Mouse (Mus musculus): ENCODE data around the gene St6galnac3. TPM values are rescaled to one million over a fixed set of nuclear protein-coding genes. Genes with fewer than 3 reads are reported as not detected.

Gene St6galnac3
- polyA plus RNA-seq, 1 experiment from 2014 or later, result 23.2 TPM

- ATAC-seq (no peak), DNase-seq (ENCODE audit: low spot score) (no peak)
- Histone ChIP-seq H3K27ac (ENCODE audit: low read depth, low read length) (no peak overlapping the region), H3K9ac (ENCODE audit: low read length) (no peak overlapping the region), H3K4me3 (ENCODE audit: low read depth, low read length) (no peak overlapping the region), H3K4me2 (ENCODE audit: low read length) (no peak overlapping the region), H3K36me3 (ENCODE audit: control insufficient read depth, insufficient read depth, low read length) (no peaks in the 10 kb centered on the region), H3K27me3 (replicated peaks; ENCODE audit: control insufficient read depth, insufficient read depth, low read length) (no peaks in the 10 kb centered on the region), H3K9me3 (replicated peaks; ENCODE audit: control insufficient read depth, low read length) (no peaks in the 10 kb centered on the region), H3K4me1 (ENCODE audit: control insufficient read depth, insufficient read depth, low read length) (no peaks in the 10 kb centered on the region)
- 85% methylated on average over 9 of the region's 9 CpGs for WGBS
Observed at GRCm38 (mm10) chr3:153236262-153236661, 488.7 kb downstream of the St6galnac3 start.

- H3K27me3 ChIP-seq (replicated peaks; ENCODE audit: control insufficient read depth, insufficient read depth, low read length), result no peaks in the 10 kb centered on the region
- no peaks in the 10 kb centered on the region for H3K36me3 ChIP-seq (ENCODE audit: control insufficient read depth, insufficient read depth, low read length)
- H3K4me2 ChIP-seq (ENCODE audit: low read length), result no peak overlapping the region
- ATAC-seq (no peak), DNase-seq (ENCODE audit: low spot score) (no peak)
- H3K4me3 ChIP-seq (ENCODE audit: low read depth, low read length), result no peak overlapping the region
- no peaks in the 10 kb centered on the region for H3K4me1 ChIP-seq (ENCODE audit: control insufficient read depth, insufficient read depth, low read length)
- H3K27ac ChIP-seq (ENCODE audit: low read depth, low read length), result no peak overlapping the region
- no peak overlapping the region for H3K9ac ChIP-seq (ENCODE audit: low read length)
- no peaks in the 10 kb centered on the region for H3K9me3 ChIP-seq (replicated peaks; ENCODE audit: control insufficient read depth, low read length)
- 88% methylated on average over 10 of the region's 10 CpGs for WGBS
Observed at GRCm38 (mm10) chr3:153222611-153223402, 502.2 kb downstream of the St6galnac3 start.

- Histone ChIP-seq H3K27me3 (replicated peaks; ENCODE audit: control insufficient read depth, insufficient read depth, low read length) (no peaks in the 10 kb centered on the region), H3K4me1 (ENCODE audit: control insufficient read depth, insufficient read depth, low read length) (no peaks in the 10 kb centered on the region), H3K36me3 (ENCODE audit: control insufficient read depth, insufficient read depth, low read length) (no peaks in the 10 kb centered on the region), H3K27ac (ENCODE audit: low read depth, low read length) (no peak overlapping the region), H3K9me3 (replicated peaks; ENCODE audit: control insufficient read depth, low read length) (no peaks in the 10 kb centered on the region), H3K9ac (ENCODE audit: low read length) (no peak overlapping the region), H3K4me2 (ENCODE audit: low read length) (no peak overlapping the region), H3K4me3 (ENCODE audit: low read depth, low read length) (no peak overlapping the region)
- ATAC-seq (no peak), DNase-seq (ENCODE audit: low spot score) (no peak)
- WGBS, result 100% methylated on average over 2 of the region's 2 CpGs
Observed at GRCm38 (mm10) chr3:153219391-153219790, 505.6 kb downstream of the St6galnac3 start.

GRCm38 (mm10) chr3:153208186-153208585, 516.8 kb downstream of the St6galnac3 start:
- Histone ChIP-seq H3K9ac (ENCODE audit: low read length) (no peak overlapping the region), H3K4me2 (ENCODE audit: low read length) (no peak overlapping the region), H3K4me1 (ENCODE audit: control insufficient read depth, insufficient read depth, low read length) (no peaks in the 10 kb centered on the region), H3K27ac (ENCODE audit: low read depth, low read length) (no peak overlapping the region), H3K9me3 (replicated peaks; ENCODE audit: control insufficient read depth, low read length) (no peaks in the 10 kb centered on the region), H3K4me3 (ENCODE audit: low read depth, low read length) (no peak overlapping the region), H3K27me3 (replicated peaks; ENCODE audit: control insufficient read depth, insufficient read depth, low read length) (no peaks in the 10 kb centered on the region), H3K36me3 (ENCODE audit: control insufficient read depth, insufficient read depth, low read length) (no peaks in the 10 kb centered on the region)
- WGBS, result 82% methylated on average over 2 of the region's 2 CpGs
- ATAC-seq (no peak), DNase-seq (ENCODE audit: low spot score) (no peak)

- Histone ChIP-seq H3K4me2 (ENCODE audit: low read length) (no peak overlapping the region), H3K4me3 (ENCODE audit: low read depth, low read length) (no peak overlapping the region), H3K4me1 (ENCODE audit: control insufficient read depth, insufficient read depth, low read length) (no peaks in the 10 kb centered on the region), H3K27ac (ENCODE audit: low read depth, low read length) (no peak overlapping the region), H3K36me3 (ENCODE audit: control insufficient read depth, insufficient read depth, low read length) (no peaks in the 10 kb centered on the region), H3K27me3 (replicated peaks; ENCODE audit: control insufficient read depth, insufficient read depth, low read length) (no peaks in the 10 kb centered on the region), H3K9me3 (replicated peaks; ENCODE audit: control insufficient read depth, low read length) (no peaks in the 10 kb centered on the region), H3K9ac (ENCODE audit: low read length) (no peak overlapping the region)
- ATAC-seq, result no peak
- WGBS, result 87% methylated on average over 5 of the region's 5 CpGs
- DNase-seq (ENCODE audit: low spot score), result no peak
Observed at GRCm38 (mm10) chr3:153204046-153204445, 520.9 kb downstream of the St6galnac3 start.

- H3K9ac ChIP-seq (ENCODE audit: low read length), result no peak overlapping the region
- no peak overlapping the region for H3K27ac ChIP-seq (ENCODE audit: low read depth, low read length)
- no peaks in the 10 kb centered on the region for H3K36me3 ChIP-seq (ENCODE audit: control insufficient read depth, insufficient read depth, low read length)
- H3K4me3 ChIP-seq (ENCODE audit: low read depth, low read length), result no peak overlapping the region
- ATAC-seq, result no peak
- no peak for DNase-seq (ENCODE audit: low spot score)
- H3K4me2 ChIP-seq (ENCODE audit: low read length), result no peak overlapping the region
- H3K27me3 ChIP-seq (replicated peaks; ENCODE audit: control insufficient read depth, insufficient read depth, low read length), result no peaks in the 10 kb centered on the region
- WGBS, result 90% methylated on average over 10 of the region's 10 CpGs
- no peaks in the 10 kb centered on the region for H3K9me3 ChIP-seq (replicated peaks; ENCODE audit: control insufficient read depth, low read length)
- no peaks in the 10 kb centered on the region for H3K4me1 ChIP-seq (ENCODE audit: control insufficient read depth, insufficient read depth, low read length)
Observed at GRCm38 (mm10) chr3:153201835-153202234, 523.1 kb downstream of the St6galnac3 start.

GRCm38 (mm10) chr3:153200801-153201200, 524.2 kb downstream of the St6galnac3 start:
- H3K9ac ChIP-seq (ENCODE audit: low read length), result no peak overlapping the region
- H3K36me3 ChIP-seq (ENCODE audit: control insufficient read depth, insufficient read depth, low read length), result no peaks in the 10 kb centered on the region
- ATAC-seq (no peak), DNase-seq (ENCODE audit: low spot score) (no peak)
- H3K27ac ChIP-seq (ENCODE audit: low read depth, low read length), result no peak overlapping the region
- H3K4me3 ChIP-seq (ENCODE audit: low read depth, low read length), result no peak overlapping the region
- no peaks in the 10 kb centered on the region for H3K4me1 ChIP-seq (ENCODE audit: control insufficient read depth, insufficient read depth, low read length)
- no peaks in the 10 kb centered on the region for H3K27me3 ChIP-seq (replicated peaks; ENCODE audit: control insufficient read depth, insufficient read depth, low read length)
- no peaks in the 10 kb centered on the region for H3K9me3 ChIP-seq (replicated peaks; ENCODE audit: control insufficient read depth, low read length)
- WGBS, result 93% methylated on average over 12 of the region's 12 CpGs
- no peak overlapping the region for H3K4me2 ChIP-seq (ENCODE audit: low read length)

- Histone ChIP-seq H3K9ac (ENCODE audit: low read length) (no peak overlapping the region), H3K27ac (ENCODE audit: low read depth, low read length) (no peak overlapping the region), H3K9me3 (replicated peaks; ENCODE audit: control insufficient read depth, low read length) (no peaks in the 10 kb centered on the region), H3K4me3 (ENCODE audit: low read depth, low read length) (no peak overlapping the region), H3K36me3 (ENCODE audit: control insufficient read depth, insufficient read depth, low read length) (no peaks in the 10 kb centered on the region), H3K4me1 (ENCODE audit: control insufficient read depth, insufficient read depth, low read length) (no peaks in the 10 kb centered on the region), H3K4me2 (ENCODE audit: low read length) (no peak overlapping the region), H3K27me3 (replicated peaks; ENCODE audit: control insufficient read depth, insufficient read depth, low read length) (no peaks in the 10 kb centered on the region)
- DNase-seq (ENCODE audit: low spot score) (no peak), ATAC-seq (no peak)
- WGBS, result 92% methylated on average over 11 of the region's 11 CpGs
Observed at GRCm38 (mm10) chr3:153200076-153200475, 524.9 kb downstream of the St6galnac3 start.

GRCm38 (mm10) chr3:153199251-153199650, 525.7 kb downstream of the St6galnac3 start:
- H3K4me1 ChIP-seq (ENCODE audit: control insufficient read depth, insufficient read depth, low read length), result no peaks in the 10 kb centered on the region
- no peak overlapping the region for H3K9ac ChIP-seq (ENCODE audit: low read length)
- H3K27me3 ChIP-seq (replicated peaks; ENCODE audit: control insufficient read depth, insufficient read depth, low read length), result no peaks in the 10 kb centered on the region
- no peaks in the 10 kb centered on the region for H3K9me3 ChIP-seq (replicated peaks; ENCODE audit: control insufficient read depth, low read length)
- WGBS, result 70% methylated on average over 8 of the region's 8 CpGs
- no peaks in the 10 kb centered on the region for H3K36me3 ChIP-seq (ENCODE audit: control insufficient read depth, insufficient read depth, low read length)
- no peak overlapping the region for H3K4me2 ChIP-seq (ENCODE audit: low read length)
- H3K27ac ChIP-seq (ENCODE audit: low read depth, low read length), result no peak overlapping the region
- ATAC-seq (no peak), DNase-seq (ENCODE audit: low spot score) (no peak)
- H3K4me3 ChIP-seq (ENCODE audit: low read depth, low read length), result no peak overlapping the region

All from forebrain, embryonic 14.5 days (tissue).